Mouse (Mus musculus) stomach, embryonic 16.5 days (tissue): ENCODE measurements around the gene Zcchc10. TPM values are rescaled to one million over a fixed set of nuclear protein-coding genes. Genes with fewer than 3 reads are reported as not detected.

ENCODE experiments used
- ATAC-seq: fragments of 200-750 bp; cut with Nextera tagmentation; 2 replicates; pipeline ENCODE4 v1.8.0; 2017; ENCODE audit warnings: moderate number of reproducible peaks, moderate TSS enrichment; ENCODE audit not compliant: insufficient read depth, low FRiP score
- H3K27ac ChIP-seq: fragments of 300-500 bp; sonication (generic); 2 replicates; pipeline ENCODE4 v1.5.1; 2014; ENCODE audit warnings: low read length
- H3K27me3 ChIP-seq: fragments of 300-500 bp; sonication (generic); 2 replicates; pipeline ENCODE4 v1.6.1; 2014; ENCODE audit warnings: low read length, control low read depth, mixed read lengths; ENCODE audit not compliant: control insufficient read depth, insufficient read depth
- H3K36me3 ChIP-seq: fragments of 300-500 bp; sonication (generic); 2 replicates; pipeline ENCODE4 v1.6.1; 2014; ENCODE audit warnings: low read length; ENCODE audit not compliant: control insufficient read depth, insufficient read depth
- H3K4me1 ChIP-seq: fragments of 300-500 bp; sonication (generic); 2 replicates; pipeline ENCODE4 v1.6.1; 2014; ENCODE audit warnings: low read length, control low read depth, mixed read lengths; ENCODE audit not compliant: control insufficient read depth, insufficient read depth
- H3K4me2 ChIP-seq: fragments of 300-500 bp; sonication (generic); 2 replicates; pipeline ENCODE4 v1.6.1; 2014; ENCODE audit warnings: low read depth, low read length, mixed read lengths
- H3K4me3 ChIP-seq: fragments of 300-500 bp; sonication (generic); replicated peaks from 2 replicates; pipeline ENCODE4 v1.5.1; 2014; ENCODE audit warnings: mild to moderate bottlenecking, low read length
- H3K9ac ChIP-seq: fragments of 300-500 bp; sonication (generic); 2 replicates; pipeline ENCODE4 v1.6.1; 2014; ENCODE audit warnings: low read length
- H3K9me3 ChIP-seq: fragments of 300-500 bp; sonication (generic); replicated peaks from 2 replicates; pipeline ENCODE4 v1.6.1; 2016; ENCODE audit warnings: low read length, control low read depth; ENCODE audit not compliant: control insufficient read depth
- WGBS: fragments of 180-500 bp; shearing (Covaris S2); extraction: QIAGEN DNeasy Blood & Tissue Kit; methylation state at CpG from one replicate; pipeline ENCODE4 v1.1.7; 2014; 5-methylcytosine and 5-hydroxymethylcytosine counted together
- polyA plus RNA-seq: library from polyadenylated mRNA; unstranded; fragments of >200 nt; fragmentation: Nextera tagmentation; extraction: Ambion mirVana; gene quantifications from 2 replicates; pipeline ENCODE4 v1.2.1, GENCODE M21; 2015

The Zcchc10 gene
- polyA plus RNA-seq, 1 experiment from 2014 or later, result 19.5 TPM

DNA sequence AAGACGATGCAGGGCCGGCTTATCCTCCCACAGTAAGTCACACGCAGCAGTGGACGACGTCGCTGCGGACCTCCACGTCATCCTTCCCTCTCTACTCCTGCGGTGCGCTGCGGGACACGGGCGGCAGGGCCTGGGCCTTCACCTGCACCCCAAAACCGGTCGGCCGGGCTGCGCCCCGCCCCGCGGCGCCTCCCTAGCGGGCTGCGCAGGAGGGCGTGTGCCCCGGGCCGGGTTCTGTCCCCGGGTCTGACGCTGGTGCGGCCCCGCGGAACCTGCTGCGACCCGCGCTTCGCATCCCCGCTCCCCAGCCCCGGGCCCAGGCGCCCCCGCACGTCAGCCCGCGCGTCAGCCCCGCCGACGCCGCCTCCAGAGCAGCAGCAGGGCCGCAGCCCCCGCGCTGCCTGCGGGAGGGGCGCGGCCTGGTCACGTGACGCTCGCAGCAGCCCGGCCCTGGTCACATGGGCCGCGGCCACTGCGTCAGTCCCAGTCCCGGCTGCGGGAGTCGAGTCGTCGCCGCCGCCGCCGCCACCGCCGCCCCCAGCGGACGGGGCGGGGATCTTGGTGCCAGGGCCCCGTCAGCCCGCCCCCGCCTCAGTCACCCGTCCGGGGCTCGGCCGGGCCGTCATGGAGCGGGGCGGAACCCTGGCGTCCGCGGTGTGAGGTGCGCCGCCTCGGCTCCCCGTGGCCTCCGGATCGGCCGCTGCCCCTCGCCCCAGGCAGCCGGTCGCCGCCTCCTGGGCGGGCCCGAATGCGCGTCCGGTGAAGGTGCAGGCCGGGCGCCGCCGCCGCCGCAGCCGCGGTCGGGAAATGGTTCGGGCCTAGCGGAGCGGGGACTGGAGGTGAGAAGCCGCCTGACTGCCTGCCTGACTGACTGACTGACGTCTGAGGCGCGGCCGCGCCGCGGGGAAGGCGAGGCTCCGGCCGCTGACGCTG lies 26.1 kb downstream of the Zcchc10 start, which contains the start of gene Aff4:
Aff4 (plus strand) TSS at position 543 of the 933 bp plus-strand sequence.
- peaks cover 5% of the 10 kb centered on the region for H3K4me1 ChIP-seq
- H3K9me3 ChIP-seq, result no peaks in the 10 kb centered on the region
- peak within 1 kb of the TSS; percentile 98 for H3K9ac ChIP-seq
- WGBS, result under 1% methylated on average over 115 of the region's 127 CpGs
- no peaks in the 10 kb centered on the region for H3K36me3 ChIP-seq
- no peaks in the 10 kb centered on the region for H3K27me3 ChIP-seq
- H3K4me2 ChIP-seq, result peak within 1 kb of the TSS; percentile 77
- peak within 1 kb of the TSS; percentile 98 for H3K27ac ChIP-seq
- peak within 1 kb of the TSS; percentile 95 for H3K4me3 ChIP-seq
- ATAC-seq, result peak; percentile 96

DNA sequence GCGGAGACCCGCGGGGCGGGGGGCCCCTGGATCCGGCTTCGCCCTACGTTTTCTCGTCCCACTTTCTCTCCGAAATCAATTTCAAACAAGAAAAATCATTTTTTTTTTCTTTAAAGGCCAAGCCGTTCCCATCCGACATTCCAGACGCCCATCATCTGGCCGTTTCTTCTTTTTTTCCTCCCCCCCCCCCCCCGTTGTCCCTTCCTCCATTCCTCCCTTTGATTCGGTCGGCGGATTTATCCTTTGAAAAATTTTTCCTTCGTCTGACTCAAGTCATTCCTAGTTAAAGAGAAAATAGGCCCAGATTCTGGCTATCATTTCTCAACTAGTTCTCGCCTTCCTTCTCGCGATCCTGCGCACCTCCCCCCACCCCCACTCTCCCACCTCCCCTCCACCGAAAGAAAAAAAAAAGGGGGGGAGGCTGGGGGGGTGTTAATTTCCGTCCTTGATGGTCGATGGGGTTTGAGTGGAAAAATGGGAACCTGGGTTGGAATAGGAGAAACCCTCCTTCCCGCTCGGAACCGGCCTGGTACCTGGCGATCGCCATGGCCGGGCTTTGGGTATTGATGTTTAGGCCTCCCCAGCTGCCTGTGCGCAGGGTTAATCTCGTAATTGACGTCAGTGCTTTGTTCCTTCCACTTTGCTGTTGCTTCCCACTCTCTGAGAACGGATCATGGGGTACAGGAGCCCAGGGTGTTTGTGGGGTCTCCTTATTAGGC lies 26.9 kb downstream of the Zcchc10 start:
- WGBS, result under 1% methylated on average over 35 of the region's 35 CpGs
- ATAC-seq, result no peak
- no peaks in the 10 kb centered on the region for H3K27me3 ChIP-seq
- peak overlapping the region; percentile 77 for H3K4me2 ChIP-seq
- H3K9ac ChIP-seq, result peak overlapping the region; percentile 98
- H3K9me3 ChIP-seq, result no peaks in the 10 kb centered on the region
- H3K4me1 ChIP-seq, result peaks cover 5% of the 10 kb centered on the region
- H3K36me3 ChIP-seq, result no peaks in the 10 kb centered on the region
- H3K4me3 ChIP-seq, result peak overlapping the region; percentile 95
- H3K27ac ChIP-seq, result peak overlapping the region; percentile 98

DNA sequence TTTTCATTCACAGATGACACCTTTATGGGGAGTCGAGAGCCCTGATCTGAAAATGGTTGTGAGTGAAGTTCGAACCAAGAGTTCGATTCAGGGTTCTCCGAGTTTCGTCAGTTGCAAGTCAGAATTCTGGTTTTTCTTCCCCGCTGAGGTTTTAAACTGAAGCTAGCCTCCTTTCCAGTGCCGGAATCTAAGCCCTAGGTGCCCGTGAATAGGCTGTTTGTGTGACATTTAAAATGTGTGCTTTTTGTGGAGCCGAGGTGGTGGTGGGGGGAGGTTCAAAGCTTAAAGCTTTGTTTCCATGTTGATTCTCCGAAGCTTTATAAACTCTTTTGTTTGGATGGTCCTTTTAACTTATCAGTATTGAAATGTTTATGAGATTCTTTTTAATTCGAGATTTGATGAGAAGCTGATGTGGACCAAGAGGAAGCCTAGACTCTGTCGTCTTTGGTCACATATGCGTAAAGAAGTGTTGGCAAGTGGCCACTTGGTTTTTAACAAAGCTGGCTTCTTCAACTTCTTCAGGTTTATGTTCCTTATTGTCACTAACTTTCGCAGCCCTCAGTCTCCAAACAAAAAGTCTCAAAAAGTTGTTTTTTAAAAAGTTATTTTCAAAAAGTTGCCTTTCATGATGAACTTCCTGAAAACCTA lies 27.6 kb downstream of the Zcchc10 start:
- peak overlapping the region; percentile 98 for H3K27ac ChIP-seq
- H3K4me3 ChIP-seq, result peak overlapping the region; percentile 95
- H3K9ac ChIP-seq, result peak overlapping the region; percentile 98
- no peaks in the 10 kb centered on the region for H3K36me3 ChIP-seq
- no peaks in the 10 kb centered on the region for H3K9me3 ChIP-seq
- no peaks in the 10 kb centered on the region for H3K27me3 ChIP-seq
- ATAC-seq, result no peak
- peaks cover 5% of the 10 kb centered on the region for H3K4me1 ChIP-seq
- H3K4me2 ChIP-seq, result peak overlapping the region; percentile 77
- WGBS, result 3% methylated on average over 14 of the region's 14 CpGs

DNA sequence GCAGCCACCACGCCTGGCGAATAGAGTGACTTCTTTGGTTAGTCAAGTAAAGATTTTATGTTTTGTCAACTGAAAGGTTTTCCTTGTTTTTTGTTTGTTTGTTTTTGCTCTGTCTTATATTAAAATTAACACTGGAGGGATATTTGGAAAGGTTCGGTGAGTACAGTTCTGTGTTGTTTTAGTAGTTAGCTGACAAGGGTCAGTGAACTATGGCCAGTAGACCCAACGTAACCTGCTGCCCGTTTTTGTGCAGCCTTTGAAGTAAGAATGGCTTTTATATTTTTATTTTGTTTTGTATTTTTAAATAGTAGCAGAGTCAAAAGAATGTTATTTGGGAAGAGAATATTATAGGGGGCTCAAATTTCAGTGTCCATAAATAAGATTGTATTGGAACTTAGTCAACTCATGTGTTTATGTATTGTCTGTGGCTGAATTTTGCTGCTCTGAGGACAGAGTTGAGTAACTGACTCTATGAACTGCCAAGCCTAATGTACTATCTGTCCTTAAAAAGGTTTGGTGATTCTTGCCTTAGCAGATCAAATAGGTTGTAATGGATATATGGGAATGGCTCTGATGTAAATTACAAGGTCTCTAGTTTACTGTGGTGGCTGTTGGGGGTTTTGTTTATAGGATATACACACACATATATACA lies 34.2 kb downstream of the Zcchc10 start:
- no peak overlapping the region for H3K27ac ChIP-seq
- H3K9me3 ChIP-seq, result no peaks in the 10 kb centered on the region
- H3K27me3 ChIP-seq, result no peaks in the 10 kb centered on the region
- ATAC-seq, result no peak
- no peaks in the 10 kb centered on the region for H3K4me1 ChIP-seq
- 93% methylated on average over 5 of the region's 5 CpGs for WGBS
- H3K36me3 ChIP-seq, result no peaks in the 10 kb centered on the region
- H3K4me3 ChIP-seq, result no peak overlapping the region
- no peak overlapping the region for H3K9ac ChIP-seq
- H3K4me2 ChIP-seq, result no peak overlapping the region

DNA sequence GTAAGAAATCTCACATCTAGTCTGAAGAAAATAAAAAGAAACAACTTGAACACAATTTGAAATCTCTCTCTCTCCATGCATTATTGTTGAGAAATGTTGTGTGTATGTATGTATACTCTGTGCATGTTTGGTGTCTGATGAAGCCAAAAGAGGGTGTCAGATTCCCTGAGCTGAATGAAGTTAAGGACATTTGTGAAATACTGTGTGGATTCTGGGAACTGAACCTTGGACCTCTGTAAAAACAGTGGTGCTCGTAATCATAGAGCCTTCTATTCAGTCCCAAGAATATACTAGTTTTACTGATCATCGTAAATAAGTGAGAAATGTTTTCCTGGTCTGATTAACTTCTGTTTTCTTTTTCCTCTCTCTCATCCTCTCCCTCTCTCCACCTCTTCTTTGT lies 42.6 kb downstream of the Zcchc10 start:
- Histone ChIP-seq H3K4me3 (no peak overlapping the region), H3K4me1 (no peaks in the 10 kb centered on the region), H3K9me3 (no peaks in the 10 kb centered on the region), H3K4me2 (no peak overlapping the region), H3K36me3 (peaks cover 7% of the 10 kb centered on the region), H3K27ac (no peak overlapping the region), H3K9ac (no peak overlapping the region), H3K27me3 (no peaks in the 10 kb centered on the region)
- ATAC-seq, result no peak
- 84% methylated on average over 2 of the region's 2 CpGs for WGBS

DNA sequence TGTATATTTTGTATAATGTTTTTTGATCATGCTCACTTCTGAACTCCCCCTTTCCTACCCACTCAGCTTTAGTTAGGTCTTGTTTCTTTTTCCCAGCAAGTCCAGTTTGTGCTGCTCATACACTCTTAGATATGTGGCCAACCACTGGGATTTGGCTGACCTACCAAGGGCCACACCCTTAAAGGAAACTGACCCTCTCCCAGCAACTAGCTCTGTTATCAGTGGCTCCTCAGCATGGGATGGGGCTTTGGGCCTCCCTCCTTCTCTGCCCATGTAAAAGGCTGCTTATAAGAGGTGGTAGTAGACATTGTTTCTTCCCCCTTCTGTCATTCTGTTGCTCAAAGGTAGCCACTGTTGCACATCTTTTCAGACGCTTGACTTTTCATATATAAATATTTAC lies 54.4 kb downstream of the Zcchc10 start:
- no peak for ATAC-seq
- peaks cover 4% of the 10 kb centered on the region for H3K36me3 ChIP-seq
- H3K27me3 ChIP-seq, result no peaks in the 10 kb centered on the region
- no peak overlapping the region for H3K4me3 ChIP-seq
- H3K4me1 ChIP-seq, result no peaks in the 10 kb centered on the region
- WGBS, result 76% methylated on average over 1 of the region's 1 CpGs
- no peak overlapping the region for H3K4me2 ChIP-seq
- no peak overlapping the region for H3K27ac ChIP-seq
- H3K9me3 ChIP-seq, result no peaks in the 10 kb centered on the region
- H3K9ac ChIP-seq, result no peak overlapping the region

Other genes with a start within 250 kb of the Zcchc10 start
- gene Hspa4, start 24.2 kb upstream of the Zcchc10 start, polyA plus RNA-seq, result 67.9 and 69.2 TPM in 2 replicates
- 20.5 and 21.1 TPM in 2 replicates for gene Aff4, start 26.2 kb downstream of the Zcchc10 start, polyA plus RNA-seq
- gene Leap2, start 98.5 kb downstream of the Zcchc10 start, polyA plus RNA-seq, result 5.4 and 8.4 TPM in 2 replicates
- gene Uqcrq, start 106.2 kb downstream of the Zcchc10 start, polyA plus RNA-seq, result 588 and 617 TPM in 2 replicates
- gene Gdf9, start 106.3 kb downstream of the Zcchc10 start, polyA plus RNA-seq, result 1.5 and 2.0 TPM in 2 replicates
- 0.10 TPM in 2 replicates for gene Gm10447, start 132.4 kb downstream of the Zcchc10 start, polyA plus RNA-seq
- 1.8 TPM in 2 replicates for gene Shroom1, start 132.5 kb downstream of the Zcchc10 start, polyA plus RNA-seq
- gene Gm9837, start 145.8 kb downstream of the Zcchc10 start, polyA plus RNA-seq, result not detected in 2 replicates
- gene Gm9945, start 155.5 kb downstream of the Zcchc10 start, polyA plus RNA-seq, result not detected in 2 replicates
- gene Sowaha, start 155.6 kb downstream of the Zcchc10 start, polyA plus RNA-seq, result 0.46 and 0.58 TPM in 2 replicates
- gene Sept8, start 194.6 kb downstream of the Zcchc10 start, polyA plus RNA-seq, result 33.8 and 34.4 TPM in 2 replicates
- 53.5 and 57.0 TPM in 2 replicates for gene Kif3a, start 242.7 kb downstream of the Zcchc10 start, polyA plus RNA-seq